Mouse (Mus musculus): ENCODE data around the gene Edil3. TPM values are rescaled to one million over a fixed set of nuclear protein-coding genes. Genes with fewer than 3 reads are reported as not detected.

Gene Edil3
- polyA plus RNA-seq, 1 experiment from 2014 or later = 2.3 TPM

GRCm38 (mm10) chr13:88908187-88908586 lies 86.9 kb downstream of the Edil3 start:
- Histone ChIP-seq H3K9ac (ENCODE audit: low read depth, low read length) (no peak overlapping the region), H3K9me3 (replicated peaks; ENCODE audit: low read length) (no peaks in the 10 kb centered on the region), H3K27ac (no peak overlapping the region), H3K4me1 (replicated peaks; ENCODE audit: insufficient read depth, low read length) (no peaks in the 10 kb centered on the region), H3K36me3 (ENCODE audit: insufficient read depth, low read length) (no peaks in the 10 kb centered on the region), H3K4me3 (replicated peaks; ENCODE audit: low read depth, low read length) (no peak overlapping the region), H3K4me2 (ENCODE audit: low read length) (no peak overlapping the region), H3K27me3 (ENCODE audit: insufficient read depth, low read length) (no peaks in the 10 kb centered on the region)
- DNase-seq (ENCODE audit: low spot score) (peak; percentile 51), ATAC-seq (replicated peaks; ENCODE audit: low FRiP score, low read depth) (no peak)
- WGBS = 53% methylated on average over 1 of the region's 1 CpGs
- TF ChIP-seq CTCF (IDR thresholded peaks at IDR 0.05; ENCODE audit: low read depth) = no peak

GRCm38 (mm10) chr13:88916503-88916902 lies 95.2 kb downstream of the Edil3 start:
- Histone ChIP-seq H3K36me3 (ENCODE audit: insufficient read depth, low read length) (no peaks in the 10 kb centered on the region), H3K9ac (ENCODE audit: low read depth, low read length) (no peak overlapping the region), H3K27me3 (ENCODE audit: insufficient read depth, low read length) (no peaks in the 10 kb centered on the region), H3K9me3 (replicated peaks; ENCODE audit: low read length) (no peaks in the 10 kb centered on the region), H3K4me3 (replicated peaks; ENCODE audit: low read depth, low read length) (no peak overlapping the region), H3K27ac (no peak overlapping the region), H3K4me2 (ENCODE audit: low read length) (no peak overlapping the region), H3K4me1 (replicated peaks; ENCODE audit: insufficient read depth, low read length) (no peaks in the 10 kb centered on the region)
- DNase-seq (ENCODE audit: low spot score) (no peak), ATAC-seq (replicated peaks; ENCODE audit: low FRiP score, low read depth) (no peak)
- 81% methylated on average over 2 of the region's 2 CpGs for WGBS
- TF ChIP-seq CTCF (IDR thresholded peaks at IDR 0.05; ENCODE audit: low read depth) = no peak

- H3K36me3 ChIP-seq (ENCODE audit: insufficient read depth, low read length) = no peaks in the 10 kb centered on the region
- H3K4me1 ChIP-seq (replicated peaks; ENCODE audit: insufficient read depth, low read length) = no peaks in the 10 kb centered on the region
- no peak overlapping the region for H3K27ac ChIP-seq
- no peak overlapping the region for H3K4me2 ChIP-seq (ENCODE audit: low read length)
- no peak overlapping the region for H3K9ac ChIP-seq (ENCODE audit: low read depth, low read length)
- H3K9me3 ChIP-seq (replicated peaks; ENCODE audit: low read length) = no peaks in the 10 kb centered on the region
- ATAC-seq (replicated peaks; ENCODE audit: low FRiP score, low read depth) (no peak), DNase-seq (ENCODE audit: low spot score) (no peak)
- H3K4me3 ChIP-seq (replicated peaks; ENCODE audit: low read depth, low read length) = no peak overlapping the region
- 57% methylated on average over 4 of the region's 4 CpGs for WGBS
- H3K27me3 ChIP-seq (ENCODE audit: insufficient read depth, low read length) = no peaks in the 10 kb centered on the region
- TF ChIP-seq CTCF (IDR thresholded peaks at IDR 0.05; ENCODE audit: low read depth) = no peak
Measured at GRCm38 (mm10) chr13:88929626-88930025, 108.4 kb downstream of the Edil3 start.

- H3K36me3 ChIP-seq (ENCODE audit: insufficient read depth, low read length) = no peaks in the 10 kb centered on the region
- H3K4me3 ChIP-seq (replicated peaks; ENCODE audit: low read depth, low read length) = no peak overlapping the region
- H3K9me3 ChIP-seq (replicated peaks; ENCODE audit: low read length) = no peaks in the 10 kb centered on the region
- ATAC-seq (replicated peaks; ENCODE audit: low FRiP score, low read depth) (no peak), DNase-seq (ENCODE audit: low spot score) (no peak)
- no peak overlapping the region for H3K9ac ChIP-seq (ENCODE audit: low read depth, low read length)
- H3K4me2 ChIP-seq (ENCODE audit: low read length) = no peak overlapping the region
- no peaks in the 10 kb centered on the region for H3K4me1 ChIP-seq (replicated peaks; ENCODE audit: insufficient read depth, low read length)
- H3K27me3 ChIP-seq (ENCODE audit: insufficient read depth, low read length) = no peaks in the 10 kb centered on the region
- TF ChIP-seq CTCF (IDR thresholded peaks at IDR 0.05; ENCODE audit: low read depth) = no peak
- H3K27ac ChIP-seq = no peak overlapping the region
- 75% methylated on average over 2 of the region's 2 CpGs for WGBS
Measured at GRCm38 (mm10) chr13:88938564-88938963, 117.3 kb downstream of the Edil3 start.

- H3K27me3 ChIP-seq (ENCODE audit: insufficient read depth, low read length) = no peaks in the 10 kb centered on the region
- H3K4me1 ChIP-seq (replicated peaks; ENCODE audit: insufficient read depth, low read length) = no peaks in the 10 kb centered on the region
- H3K27ac ChIP-seq = no peak overlapping the region
- TF ChIP-seq CTCF (IDR thresholded peaks at IDR 0.05; ENCODE audit: low read depth) = no peak
- H3K4me3 ChIP-seq (replicated peaks; ENCODE audit: low read depth, low read length) = no peak overlapping the region
- no peak for DNase-seq (ENCODE audit: low spot score)
- H3K9ac ChIP-seq (ENCODE audit: low read depth, low read length) = no peak overlapping the region
- WGBS = 60% methylated on average over 4 of the region's 4 CpGs
- no peaks in the 10 kb centered on the region for H3K9me3 ChIP-seq (replicated peaks; ENCODE audit: low read length)
- H3K36me3 ChIP-seq (ENCODE audit: insufficient read depth, low read length) = no peaks in the 10 kb centered on the region
- H3K4me2 ChIP-seq (ENCODE audit: low read length) = no peak overlapping the region
- no peak for ATAC-seq (replicated peaks; ENCODE audit: low FRiP score, low read depth)
Measured at GRCm38 (mm10) chr13:88972355-88972754, 151.1 kb downstream of the Edil3 start.

- Histone ChIP-seq H3K4me1 (replicated peaks; ENCODE audit: insufficient read depth, low read length) (no peaks in the 10 kb centered on the region), H3K4me3 (replicated peaks; ENCODE audit: low read depth, low read length) (no peak overlapping the region), H3K27me3 (ENCODE audit: insufficient read depth, low read length) (no peaks in the 10 kb centered on the region), H3K36me3 (ENCODE audit: insufficient read depth, low read length) (no peaks in the 10 kb centered on the region), H3K9me3 (replicated peaks; ENCODE audit: low read length) (no peaks in the 10 kb centered on the region), H3K4me2 (ENCODE audit: low read length) (no peak overlapping the region), H3K9ac (ENCODE audit: low read depth, low read length) (no peak overlapping the region), H3K27ac (no peak overlapping the region)
- ATAC-seq (replicated peaks; ENCODE audit: low FRiP score, low read depth) = no peak
- DNase-seq (ENCODE audit: low spot score) = no peak
- WGBS = 78% methylated on average over 4 of the region's 4 CpGs
- TF ChIP-seq CTCF (IDR thresholded peaks at IDR 0.05; ENCODE audit: low read depth) = no peak
Measured at GRCm38 (mm10) chr13:89007696-89008427, 186.6 kb downstream of the Edil3 start.

GRCm38 (mm10) chr13:89012500-89012899 lies 191.2 kb downstream of the Edil3 start:
- Histone ChIP-seq H3K27me3 (ENCODE audit: insufficient read depth, low read length) (no peaks in the 10 kb centered on the region), H3K9me3 (replicated peaks; ENCODE audit: low read length) (no peaks in the 10 kb centered on the region), H3K36me3 (ENCODE audit: insufficient read depth, low read length) (no peaks in the 10 kb centered on the region), H3K4me1 (replicated peaks; ENCODE audit: insufficient read depth, low read length) (no peaks in the 10 kb centered on the region), H3K9ac (ENCODE audit: low read depth, low read length) (no peak overlapping the region), H3K27ac (no peak overlapping the region), H3K4me3 (replicated peaks; ENCODE audit: low read depth, low read length) (no peak overlapping the region), H3K4me2 (ENCODE audit: low read length) (no peak overlapping the region)
- no peak for TF ChIP-seq CTCF (IDR thresholded peaks at IDR 0.05; ENCODE audit: low read depth)
- ATAC-seq (replicated peaks; ENCODE audit: low FRiP score, low read depth) = no peak
- no peak for DNase-seq (ENCODE audit: low spot score)

Measured in kidney, postnatal 0 days (tissue).